Mouse (Mus musculus): Measurements from ENCODE around the gene Tpk1. TPM values are rescaled to one million over a fixed set of nuclear protein-coding genes. Genes with fewer than 3 reads are reported as not detected.
"Not testable (repeated sequence)": the region's sequence is repeated elsewhere in the genome, so short reads cannot be mapped to it uniquely, and the experiment has no call there.

Gene Tpk1
- total RNA-seq, 1 experiment from 2014 or later = 11.8 TPM

- no peak for DNase-seq
Measured at GRCm38 (mm10) chr6:43525028-43525427, 141.1 kb downstream of the Tpk1 start.

DNA sequence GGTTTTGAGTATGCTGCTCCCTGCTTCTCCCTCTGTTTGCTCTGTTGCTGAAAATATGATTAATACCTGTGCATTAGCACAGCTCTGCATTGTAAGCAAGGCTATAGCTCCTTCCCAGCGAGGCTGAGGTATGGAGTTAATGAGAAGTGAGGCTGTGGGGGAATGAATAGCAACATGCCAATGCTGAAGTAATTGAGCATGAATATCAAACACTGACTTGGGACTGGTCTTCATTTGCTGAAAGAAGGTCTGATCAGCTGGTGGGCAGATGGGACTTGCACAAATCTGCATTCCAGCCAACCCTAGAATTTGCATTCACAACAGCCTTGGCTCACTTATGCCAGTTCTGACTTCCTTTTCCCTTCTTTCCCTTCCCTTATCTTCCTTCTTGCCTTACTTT is 144.0 kb downstream of the Tpk1 start:
- DNase-seq = no peak

DNA sequence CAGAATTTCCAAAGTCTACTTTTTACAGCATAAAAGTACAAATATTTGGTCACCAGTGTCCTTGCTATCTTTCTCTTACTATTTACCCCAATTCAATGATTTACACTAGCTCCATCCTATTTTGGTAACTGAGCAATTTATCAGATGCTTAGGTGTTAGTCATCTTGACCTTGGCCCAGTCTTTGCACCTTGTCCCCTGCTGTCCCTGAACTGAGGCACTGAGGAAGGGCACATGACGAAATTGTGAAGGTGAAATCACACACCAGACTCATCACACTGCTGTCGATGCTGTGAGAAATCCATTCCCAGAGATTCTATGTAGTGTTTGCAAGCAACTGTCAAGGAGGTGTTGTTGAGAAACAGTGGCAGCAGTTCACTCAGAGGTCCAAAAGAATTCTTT is 145.9 kb downstream of the Tpk1 start:
- DNase-seq = peak; percentile 32

DNA sequence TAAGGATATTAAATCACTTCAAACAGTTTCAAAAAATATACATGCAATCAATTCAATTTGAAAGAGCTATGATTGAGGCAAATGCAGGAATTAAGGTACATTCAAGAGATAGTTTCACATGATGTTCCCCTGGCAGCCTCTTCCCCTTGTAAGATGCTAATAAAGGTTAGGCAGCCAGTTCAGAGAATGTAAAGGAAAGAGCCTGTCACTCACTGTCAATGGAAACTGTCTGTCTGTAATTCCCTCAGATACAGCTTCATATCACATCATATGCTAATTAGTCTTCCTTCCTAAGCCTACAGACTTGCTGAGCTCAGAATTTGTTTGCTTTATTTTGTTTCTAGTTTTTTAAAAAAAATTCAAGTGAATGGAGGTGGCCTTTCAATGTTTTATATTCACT is 147.7 kb downstream of the Tpk1 start:
- no peak for DNase-seq

DNA sequence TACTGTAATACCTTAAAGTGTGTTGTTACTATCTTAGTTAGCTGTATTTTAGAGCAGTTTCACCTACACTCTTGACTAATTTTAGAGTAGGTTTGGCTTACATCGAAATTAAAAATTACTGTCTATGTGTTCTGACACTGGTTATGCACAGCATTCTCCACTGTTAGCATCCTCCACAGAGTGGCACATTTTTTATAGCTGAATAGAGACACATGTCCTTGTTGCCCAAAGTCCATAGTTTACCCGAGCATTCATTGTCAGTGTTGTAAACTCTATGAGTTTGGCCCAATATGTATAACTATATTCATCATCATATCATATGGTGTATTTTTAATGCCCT is 148.8 kb downstream of the Tpk1 start:
- DNase-seq = no peak

GRCm38 (mm10) chr6:43516593-43517315 is 149.3 kb downstream of the Tpk1 start:
- DNase-seq = no peak

DNA sequence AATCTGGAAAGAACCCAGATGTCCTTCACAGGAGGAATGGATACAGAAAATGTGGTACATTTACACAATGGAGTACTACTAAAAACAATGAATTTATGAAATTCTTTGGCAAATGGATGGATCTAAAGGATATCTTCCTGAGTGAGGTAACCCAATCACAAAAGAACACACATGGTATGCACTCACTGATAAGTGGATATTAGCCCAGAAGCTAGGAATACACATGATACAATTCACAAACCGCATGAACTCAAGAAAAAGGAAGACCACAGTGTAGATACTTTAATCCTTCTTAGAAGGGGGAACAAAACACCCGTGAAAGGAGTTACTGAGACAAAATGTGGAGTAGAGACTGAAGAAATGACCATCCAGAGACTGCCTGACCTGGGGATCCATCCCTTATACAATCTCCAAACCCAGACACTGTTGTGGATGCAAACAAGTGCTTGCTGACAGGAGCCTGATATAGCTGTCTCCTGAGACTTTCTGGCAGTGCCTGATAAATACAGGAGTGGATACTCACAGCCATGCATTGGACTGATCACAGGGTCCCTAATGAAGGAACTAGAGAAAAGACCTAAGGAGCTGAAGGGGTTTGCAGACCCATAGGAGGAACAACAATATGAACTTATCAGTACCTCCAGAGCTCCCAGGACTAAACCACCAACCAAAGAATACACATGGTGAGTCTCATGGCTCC is 159.2 kb downstream of the Tpk1 start:
- not testable (repeated sequence) for DNase-seq

- no peak for DNase-seq
Measured at GRCm38 (mm10) chr6:43504609-43505230, 161.4 kb downstream of the Tpk1 start.

DNA sequence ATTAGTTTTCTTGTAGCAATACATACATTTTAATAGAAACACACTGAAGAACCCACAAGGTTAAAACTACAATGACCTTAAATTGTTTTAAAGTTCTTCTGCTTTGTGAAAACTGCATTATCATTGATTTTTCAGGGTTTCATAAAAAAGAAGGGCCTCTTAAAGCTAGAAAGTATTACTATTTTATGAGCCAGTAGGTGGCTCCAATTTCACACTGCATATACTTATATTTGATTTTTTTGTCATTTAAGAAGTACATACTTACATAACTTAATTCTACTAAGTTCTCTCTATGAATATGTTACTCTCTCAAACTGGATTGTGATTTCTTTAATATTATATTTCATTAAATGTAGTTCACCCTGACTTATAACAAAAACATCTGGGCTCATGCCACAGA is 173.7 kb downstream of the Tpk1 start:
- no peak for DNase-seq

DNA sequence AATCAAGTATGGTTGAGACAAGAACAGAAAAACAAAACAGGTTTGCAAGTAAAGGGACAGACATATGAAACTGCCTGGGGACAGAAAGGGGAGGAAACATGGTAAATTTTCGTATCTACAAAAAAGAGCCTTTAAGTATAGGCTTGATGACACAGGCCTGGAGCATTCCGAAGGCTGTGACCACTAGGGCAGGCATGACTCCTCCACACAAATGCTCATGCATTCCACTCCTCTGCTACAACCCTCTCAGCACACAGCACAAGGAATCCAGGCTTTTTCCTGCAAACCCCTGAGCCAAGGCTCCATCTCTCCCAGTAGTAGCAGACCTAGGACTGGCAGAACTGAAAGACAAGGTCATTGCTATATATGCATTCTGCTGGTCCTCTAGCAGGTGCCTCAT is 179.4 kb downstream of the Tpk1 start:
- no peak for DNase-seq

- no peak for DNase-seq
Measured at GRCm38 (mm10) chr6:43480687-43481086, 185.4 kb downstream of the Tpk1 start.

- no peak for DNase-seq
Measured at GRCm38 (mm10) chr6:43478810-43479209, 187.3 kb downstream of the Tpk1 start.

- no peak for DNase-seq
Measured at GRCm38 (mm10) chr6:43476406-43476805, 189.7 kb downstream of the Tpk1 start.

DNA sequence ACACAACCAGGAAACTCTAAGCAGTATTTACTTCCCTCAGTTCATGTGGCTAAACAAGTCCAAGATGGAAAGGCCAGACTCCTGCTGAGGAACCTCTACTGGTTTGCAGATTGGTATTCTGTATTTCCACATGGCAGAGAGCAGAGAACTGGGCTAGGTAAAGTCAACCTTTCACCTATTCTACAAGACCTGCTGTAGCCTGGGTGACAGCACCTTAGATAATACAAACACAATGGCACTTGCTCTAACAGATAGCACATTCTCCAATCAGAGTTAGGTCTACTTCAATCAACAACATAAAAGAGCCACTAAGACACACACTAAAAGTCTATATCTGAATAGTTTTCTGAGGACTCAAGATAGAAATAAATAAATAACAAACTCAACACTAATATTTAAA is 190.2 kb downstream of the Tpk1 start:
- DNase-seq = no peak

DNA sequence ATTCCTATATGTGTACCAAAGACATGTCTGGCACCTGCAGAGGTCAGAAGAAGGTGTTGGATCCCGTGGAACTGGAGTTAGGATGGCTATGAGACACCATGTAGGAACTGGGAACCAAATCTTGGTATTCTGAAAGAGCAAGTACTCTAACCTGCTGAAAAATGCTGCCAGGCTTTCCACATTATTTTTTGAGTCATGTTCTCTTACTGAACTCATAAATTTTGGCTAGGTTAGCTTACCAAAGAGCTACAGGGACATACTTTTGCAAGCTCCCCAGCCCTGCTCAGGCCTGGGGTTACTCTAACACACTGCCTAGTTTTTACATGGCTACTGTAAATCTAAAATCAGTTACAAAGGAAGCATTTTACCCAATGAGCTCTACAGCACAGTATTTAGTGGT is 194.5 kb downstream of the Tpk1 start:
- peak; percentile 16 for DNase-seq

DNA sequence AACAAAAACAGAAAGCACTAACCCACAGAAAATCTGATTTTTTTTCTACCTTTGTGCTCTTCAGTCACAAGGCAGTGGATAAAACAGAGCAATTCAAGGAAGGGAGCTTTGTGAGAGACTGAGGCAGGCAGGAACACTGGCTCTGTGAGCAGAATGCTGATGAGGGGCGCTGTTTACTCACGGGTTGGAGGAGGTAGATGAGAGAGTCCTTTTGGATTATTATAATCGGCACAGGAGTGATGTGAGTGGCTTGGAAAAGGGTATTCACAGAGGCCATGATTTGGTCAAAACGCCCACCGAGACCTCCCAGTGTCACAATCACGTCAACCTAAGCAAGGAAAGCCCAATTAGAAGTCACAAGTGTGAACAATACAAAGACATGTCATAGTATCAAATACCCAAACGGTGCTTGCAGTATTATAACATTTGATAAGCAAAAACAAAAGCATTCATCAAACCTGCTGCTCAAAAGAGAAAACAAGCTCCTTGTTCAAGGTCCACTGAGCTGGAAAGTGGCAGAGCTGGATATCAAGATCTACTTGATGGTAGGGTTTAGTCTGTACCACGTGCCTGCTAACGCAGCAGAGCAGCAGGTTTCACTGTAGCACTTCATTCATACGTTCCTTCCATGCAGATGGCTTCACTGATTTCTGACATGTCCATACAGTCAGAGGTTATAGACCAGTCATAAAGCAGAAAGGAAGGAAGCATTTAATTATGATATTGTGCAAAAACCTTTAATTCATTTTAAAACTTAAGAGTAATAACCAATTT is 197.1 kb downstream of the Tpk1 start:
- DNase-seq = no peak

- no peak for DNase-seq
Measured at GRCm38 (mm10) chr6:43462849-43463369, 203.2 kb downstream of the Tpk1 start.

DNA sequence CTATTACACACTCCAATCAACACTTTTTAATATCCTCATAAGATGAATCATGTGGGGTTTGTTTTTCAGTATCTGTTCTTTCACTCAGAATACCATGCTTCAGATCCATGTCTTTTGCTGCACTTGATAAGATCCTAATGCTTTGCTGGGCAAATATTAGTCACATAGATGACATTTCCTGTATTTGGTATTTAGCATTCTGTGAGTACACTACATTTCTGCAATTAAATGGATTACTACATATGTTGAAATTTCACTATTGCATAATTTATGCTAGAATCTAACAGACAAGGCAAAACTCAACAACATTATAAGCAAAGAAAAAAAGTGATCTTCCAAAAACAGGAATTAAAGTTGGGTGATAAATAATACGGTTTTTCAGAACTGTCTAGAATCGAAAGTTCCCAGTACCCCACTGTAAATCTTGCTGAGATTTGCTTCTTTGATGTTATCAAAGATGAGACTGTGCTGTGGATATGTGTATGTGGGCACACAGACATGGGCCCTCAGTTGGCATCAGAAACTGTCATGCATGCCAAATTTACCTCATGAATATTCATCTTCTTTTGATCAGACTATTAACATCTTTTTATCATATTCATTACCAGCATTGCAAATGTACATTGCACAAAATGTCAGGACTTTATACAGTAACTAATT is 203.8 kb downstream of the Tpk1 start:
- no peak for DNase-seq

DNA sequence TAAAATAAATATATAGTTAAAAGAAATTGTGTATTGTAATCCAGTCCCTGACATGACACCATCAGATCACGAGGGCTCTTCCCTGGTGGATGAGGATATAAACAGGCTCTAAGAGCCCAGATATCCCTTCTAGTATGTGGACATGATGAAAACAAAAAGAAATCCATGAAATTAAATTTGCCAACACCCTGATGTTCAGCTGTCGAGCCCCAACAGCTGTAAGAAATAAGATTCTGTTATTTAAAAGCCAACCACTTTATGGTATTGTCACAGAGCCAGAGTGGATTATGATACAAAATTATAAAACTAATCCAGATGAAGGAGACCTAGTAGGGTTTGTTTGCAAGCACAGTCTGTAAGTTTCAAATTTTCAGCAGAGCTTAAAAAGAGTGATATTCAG is 207.0 kb downstream of the Tpk1 start:
- DNase-seq = no peak

- DNase-seq = no peak
Measured at GRCm38 (mm10) chr6:43457989-43458388, 208.1 kb downstream of the Tpk1 start.

GRCm38 (mm10) chr6:43449498-43449897 is 216.6 kb downstream of the Tpk1 start:
- no peak for DNase-seq

DNA sequence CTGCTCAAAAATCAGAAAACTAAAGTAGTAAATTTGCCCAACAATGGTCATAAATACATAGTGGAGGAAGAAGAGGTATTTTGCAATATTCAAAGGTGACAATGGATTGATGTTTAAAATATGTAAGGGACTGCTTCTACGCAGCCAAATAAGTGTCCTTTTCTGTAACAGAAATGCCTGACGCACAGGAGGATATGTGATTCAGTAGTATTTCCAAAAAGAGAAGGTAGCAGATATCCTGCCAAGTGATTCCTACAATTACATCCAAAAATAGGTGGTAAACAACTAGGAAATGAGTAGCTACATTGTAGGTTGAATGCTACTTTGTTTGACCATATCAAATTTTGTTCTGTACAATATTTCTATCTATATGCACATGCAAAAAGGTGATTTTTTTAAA is 220.2 kb downstream of the Tpk1 start:
- DNase-seq = no peak
